Mouse (Mus musculus) midbrain, embryonic 14.5 days (tissue): ENCODE data around the gene Gli3. TPM values are rescaled to one million over a fixed set of nuclear protein-coding genes. Genes with fewer than 3 reads are reported as not detected.

Experiments used
- ATAC-seq: fragments of 200-750 bp; cut with Nextera tagmentation; 2 replicates; pipeline ENCODE4 v1.8.0; 2017; ENCODE audit warnings: moderate number of reproducible peaks, moderate library complexity; ENCODE audit not compliant: low FRiP score, low TSS enrichment
- DNase-seq: peaks from one replicate; pipeline ENCODE4 v3.0.0-alpha.2; 2015
- H3K27ac ChIP-seq: fragments of 300-500 bp; sonication (generic); replicated peaks from 2 replicates; pipeline ENCODE4 v1.5.1; 2014; ENCODE audit warnings: mild to moderate bottlenecking, low read depth, low read length, moderate library complexity
- H3K27me3 ChIP-seq: fragments of 300-500 bp; sonication (generic); 2 replicates; pipeline ENCODE4 v1.6.1; 2014; ENCODE audit warnings: low read length, control low read depth, mixed read lengths; ENCODE audit not compliant: control insufficient read depth, insufficient read depth
- H3K36me3 ChIP-seq: fragments of 300-500 bp; sonication (generic); 2 replicates; pipeline ENCODE4 v1.6.1; 2014; ENCODE audit warnings: low read length, control low read depth; ENCODE audit not compliant: control insufficient read depth, insufficient read depth
- H3K4me1 ChIP-seq: fragments of 300-500 bp; sonication (generic); 2 replicates; pipeline ENCODE4 v1.6.1; 2014; ENCODE audit warnings: mild to moderate bottlenecking, antibody characterized with exemption, low read length, control low read depth; ENCODE audit not compliant: control insufficient read depth, insufficient read depth
- H3K4me2 ChIP-seq: fragments of 300-500 bp; sonication (generic); 2 replicates; pipeline ENCODE4 v1.6.1; 2014; ENCODE audit warnings: mild to moderate bottlenecking, low read length, moderate library complexity
- H3K4me3 ChIP-seq: fragments of 300-500 bp; sonication (generic); replicated peaks from 2 replicates; pipeline ENCODE4 v1.5.1; 2014; ENCODE audit warnings: low read depth, low read length
- H3K9ac ChIP-seq: fragments of 300-500 bp; sonication (generic); replicated peaks from 2 replicates; pipeline ENCODE4 v1.6.1; 2014; ENCODE audit warnings: mild to moderate bottlenecking, low read length, moderate library complexity
- H3K9me3 ChIP-seq: fragments of 300-500 bp; sonication (generic); 2 replicates; pipeline ENCODE4 v1.6.1; 2016; ENCODE audit warnings: low read length, control low read depth, mixed read lengths; ENCODE audit not compliant: control insufficient read depth
- WGBS: fragments of 180-500 bp; shearing (Covaris S2); extraction: QIAGEN DNeasy Blood & Tissue Kit; methylation state at CpG from one replicate; pipeline ENCODE4 v1.1.7; 2014; 5-methylcytosine and 5-hydroxymethylcytosine counted together
- polyA plus RNA-seq: library from polyadenylated mRNA; unstranded; fragments of >200 nt; fragmentation: Nextera tagmentation; extraction: Ambion mirVana; gene quantifications from 2 replicates; pipeline ENCODE4 v1.2.1, GENCODE M21; 2014

The Gli3 gene
- polyA plus RNA-seq, 1 experiment from 2014 or later = 14.1 TPM

DNA sequence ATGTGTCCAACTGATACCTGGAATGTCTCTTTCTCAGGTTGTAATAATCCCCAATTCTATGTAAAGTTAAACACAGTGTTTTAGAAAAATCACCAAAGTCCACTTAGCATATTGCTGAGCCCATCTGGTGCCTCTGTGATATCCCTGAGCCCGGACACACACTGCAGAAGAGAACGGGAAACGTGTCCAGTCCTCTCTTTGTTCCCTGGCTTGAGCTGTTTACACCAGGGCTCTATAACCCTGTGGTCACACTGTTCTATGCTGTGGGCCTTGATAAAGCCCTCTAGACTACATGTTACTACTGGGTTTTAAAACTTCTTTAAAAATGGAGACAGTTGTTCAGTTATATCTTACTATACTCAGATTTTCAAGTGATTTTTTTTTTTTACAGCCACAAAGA is 154.4 kb downstream of the Gli3 start:
- Histone ChIP-seq H3K9ac (no peak overlapping the region), H3K36me3 (no peaks in the 10 kb centered on the region), H3K27ac (no peak overlapping the region), H3K4me1 (peaks cover 23% of the 10 kb centered on the region), H3K27me3 (no peaks in the 10 kb centered on the region), H3K4me2 (no peak overlapping the region), H3K4me3 (no peak overlapping the region), H3K9me3 (no peaks in the 10 kb centered on the region)
- DNase-seq (no peak), ATAC-seq (no peak)
- 9% methylated on average over 3 of the region's 3 CpGs for WGBS

- Histone ChIP-seq H3K4me2 (no peak overlapping the region), H3K36me3 (no peaks in the 10 kb centered on the region), H3K27ac (no peak overlapping the region), H3K9me3 (no peaks in the 10 kb centered on the region), H3K27me3 (no peaks in the 10 kb centered on the region), H3K4me3 (no peak overlapping the region), H3K4me1 (peaks cover 31% of the 10 kb centered on the region), H3K9ac (no peak overlapping the region)
- WGBS = 22% methylated on average over 5 of the region's 5 CpGs
- ATAC-seq (no peak), DNase-seq (peak; percentile 30)
Measured at GRCm38 (mm10) chr13:15618051-15618692, 155.1 kb downstream of the Gli3 start.

DNA sequence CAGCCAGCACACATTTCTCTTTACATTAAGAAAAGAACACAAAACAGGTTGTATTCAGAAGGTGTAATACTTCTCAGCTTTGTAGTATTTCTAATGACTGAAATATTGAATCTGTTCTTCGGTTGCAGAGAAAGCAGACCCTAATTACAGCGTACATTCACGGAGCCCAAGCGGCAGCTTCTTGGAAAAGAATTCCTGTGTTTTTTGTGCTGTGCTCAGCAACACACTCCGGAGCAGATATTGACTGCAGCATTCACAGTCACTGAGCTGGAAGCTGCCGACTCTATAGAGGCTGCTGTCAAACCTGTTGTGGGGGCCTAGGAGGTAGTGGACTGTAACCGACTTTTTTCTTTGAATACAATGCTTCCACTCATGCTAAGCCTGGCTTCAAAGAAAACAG is 158.0 kb downstream of the Gli3 start:
- 0 out of 2 replicates have a peak, but pooled peaks have one; percentile 26 for ATAC-seq
- Histone ChIP-seq H3K9ac (no peak overlapping the region), H3K4me2 (peak overlapping the region; percentile 9), H3K36me3 (no peaks in the 10 kb centered on the region), H3K27me3 (no peaks in the 10 kb centered on the region), H3K9me3 (no peaks in the 10 kb centered on the region), H3K27ac (no peak overlapping the region), H3K4me3 (no peak overlapping the region), H3K4me1 (peaks cover 43% of the 10 kb centered on the region)
- WGBS = 5% methylated on average over 7 of the region's 7 CpGs
- DNase-seq = peak; percentile 63

GRCm38 (mm10) chr13:15624490-15625353 is 161.7 kb downstream of the Gli3 start:
- H3K36me3 ChIP-seq = no peaks in the 10 kb centered on the region
- no peak overlapping the region for H3K9ac ChIP-seq
- H3K4me3 ChIP-seq = no peak overlapping the region
- H3K27ac ChIP-seq = no peak overlapping the region
- 19% methylated on average over 8 of the region's 8 CpGs for WGBS
- H3K4me1 ChIP-seq = peaks cover 40% of the 10 kb centered on the region
- ATAC-seq (no peak), DNase-seq (peak; percentile 48)
- no peaks in the 10 kb centered on the region for H3K9me3 ChIP-seq
- no peak overlapping the region for H3K4me2 ChIP-seq
- H3K27me3 ChIP-seq = no peaks in the 10 kb centered on the region

DNA sequence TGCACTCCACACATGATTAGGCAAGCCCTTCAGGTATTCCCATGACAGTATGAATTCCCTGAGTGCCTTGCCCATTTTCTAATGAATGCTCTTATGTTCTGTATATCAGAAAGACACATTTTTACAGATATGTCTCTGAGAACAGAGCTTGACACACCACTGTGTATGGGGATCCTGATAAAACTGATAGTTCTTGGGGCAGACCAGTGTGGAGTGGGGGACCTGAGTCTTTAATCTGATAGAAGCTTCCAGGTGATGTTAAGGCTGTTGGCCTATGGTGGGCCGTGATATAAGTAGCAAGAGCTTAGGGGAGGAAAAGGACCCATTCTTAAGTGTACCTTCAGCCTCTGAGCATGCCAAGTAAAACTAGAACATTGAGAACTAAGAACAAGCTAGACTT is 178.5 kb downstream of the Gli3 start:
- Histone ChIP-seq H3K4me1 (no peaks in the 10 kb centered on the region), H3K27me3 (no peaks in the 10 kb centered on the region), H3K27ac (no peak overlapping the region), H3K9ac (no peak overlapping the region), H3K9me3 (no peaks in the 10 kb centered on the region), H3K4me2 (no peak overlapping the region), H3K4me3 (no peak overlapping the region), H3K36me3 (no peaks in the 10 kb centered on the region)
- DNase-seq (no peak), ATAC-seq (no peak)
- WGBS = 93% methylated on average over 1 of the region's 1 CpGs

DNA sequence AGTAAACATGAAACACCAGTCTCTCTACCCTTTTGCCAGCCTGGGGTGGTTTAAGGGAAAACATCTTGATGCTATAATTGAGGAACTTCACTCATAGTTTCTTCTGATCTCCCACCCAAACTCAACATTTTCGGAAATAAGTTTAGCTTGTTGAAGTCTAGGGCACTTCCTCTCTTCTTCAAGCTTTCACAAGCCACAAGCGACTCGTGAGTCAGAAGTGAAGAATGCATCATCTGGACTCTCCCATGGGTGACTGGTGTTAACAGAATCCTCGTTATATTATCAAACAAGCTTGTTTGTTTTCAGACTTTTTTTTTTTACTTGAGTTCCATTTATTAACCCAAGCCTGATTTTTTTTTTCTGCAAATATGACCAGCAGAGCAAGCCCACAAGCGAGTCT is 197.5 kb downstream of the Gli3 start:
- H3K9me3 ChIP-seq = no peaks in the 10 kb centered on the region
- peaks cover 11% of the 10 kb centered on the region; the same call in 1 of the 2 replicates for H3K36me3 ChIP-seq
- H3K27ac ChIP-seq = no peak overlapping the region
- no peak overlapping the region for H3K4me3 ChIP-seq
- DNase-seq (no peak), ATAC-seq (no peak)
- H3K27me3 ChIP-seq = no peaks in the 10 kb centered on the region
- H3K4me2 ChIP-seq = no peak overlapping the region
- no peak overlapping the region for H3K9ac ChIP-seq
- no peaks in the 10 kb centered on the region; the same call in 1 of the 2 replicates for H3K4me1 ChIP-seq
- 91% methylated on average over 5 of the region's 5 CpGs for WGBS

- no peak overlapping the region for H3K4me2 ChIP-seq
- no peak overlapping the region for H3K27ac ChIP-seq
- H3K4me3 ChIP-seq = no peak overlapping the region
- H3K9ac ChIP-seq = no peak overlapping the region
- 74% methylated on average over 10 of the region's 10 CpGs for WGBS
- ATAC-seq = no peak
- H3K27me3 ChIP-seq = no peaks in the 10 kb centered on the region
- no peaks in the 10 kb centered on the region for H3K9me3 ChIP-seq
- no peak for DNase-seq
- no peaks in the 10 kb centered on the region; the same call in 1 of the 2 replicates for H3K4me1 ChIP-seq
- peaks cover 11% of the 10 kb centered on the region; the same call in 1 of the 2 replicates for H3K36me3 ChIP-seq
Measured at GRCm38 (mm10) chr13:15662375-15662774, 199.3 kb downstream of the Gli3 start.

DNA sequence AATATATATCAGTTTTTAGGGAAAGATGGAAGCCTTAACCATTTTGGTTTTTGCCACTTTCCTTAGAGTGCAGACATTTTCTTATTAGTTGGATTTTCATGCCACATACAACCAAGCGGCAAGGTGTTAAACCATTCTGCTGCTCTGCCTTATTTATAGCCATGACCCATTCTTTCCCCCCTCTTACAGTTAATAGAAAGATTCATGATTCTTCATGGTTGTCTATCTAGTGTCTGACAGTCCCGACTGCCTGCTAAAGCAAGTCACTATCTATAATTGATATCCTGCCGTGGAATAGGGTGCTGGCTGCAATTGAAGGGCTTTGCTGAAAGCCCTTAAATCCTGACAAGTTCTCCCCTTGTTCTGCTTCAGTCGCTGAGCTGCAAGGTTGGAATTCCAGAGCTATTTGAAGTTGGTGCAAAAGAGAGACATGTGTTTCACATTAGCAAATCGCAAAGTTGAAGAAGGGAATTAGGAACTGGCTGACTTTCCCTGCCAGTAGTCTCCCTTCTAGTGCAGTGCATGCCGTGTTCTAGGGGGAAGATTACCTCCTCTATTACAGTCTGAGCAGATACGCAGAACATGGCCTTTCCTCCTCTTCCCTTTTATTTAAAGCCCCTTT is 201.7 kb downstream of the Gli3 start:
- no peak overlapping the region for H3K4me2 ChIP-seq
- no peaks in the 10 kb centered on the region for H3K9me3 ChIP-seq
- no peaks in the 10 kb centered on the region for H3K27me3 ChIP-seq
- no peak overlapping the region; the same call in 1 of the 2 replicates for H3K27ac ChIP-seq
- H3K9ac ChIP-seq = no peak overlapping the region
- no peak overlapping the region for H3K4me3 ChIP-seq
- WGBS = 23% methylated on average over 7 of the region's 7 CpGs
- peak; percentile 40 for DNase-seq
- no peak; the same call in 1 of the 2 replicates for ATAC-seq
- H3K4me1 ChIP-seq = no peaks in the 10 kb centered on the region; the same call in 1 of the 2 replicates
- peaks cover 11% of the 10 kb centered on the region; the same call in 1 of the 2 replicates for H3K36me3 ChIP-seq
